13 mouse cellular contexts compared by ENCODE assay signal in genomic region chr4:95185113-95185915, GRCm38 (mm10).
A peak's percentile ranks its signal among the peaks of the same experiment; 100 is the strongest.
DNase-seq lines count a peak whose midpoint lies in the region; ATAC-seq and TF ChIP-seq lines count a peak whose summit lies in the region.
"Had no signal": no experiment of that assay in that cellular context is flagged by ENCODE, and none has a peak within 500 bp of the region (broad histone marks: within the 10 kb centered on the region; RNA-seq: fewer than 3 reads in every experiment).

No protein-coding gene starts in this region.

- no peak overlapping the region for H3K9ac ChIP-seq in midbrain, embryonic 11.5 days (ENCODE audit: low read length)
- no peak overlapping the region for H3K9ac ChIP-seq in forebrain, embryonic 15.5 days (replicated peaks)
- H3K9ac ChIP-seq in midbrain, embryonic 12.5 days (replicated peaks), result no peak overlapping the region

- no peak overlapping the region for H3K4me2 ChIP-seq in midbrain, embryonic 11.5 days
- H3K4me2 ChIP-seq in forebrain, embryonic 15.5 days (replicated peaks), result no peak overlapping the region
- no peak overlapping the region for H3K4me2 ChIP-seq in midbrain, embryonic 12.5 days (replicated peaks)

- no peak overlapping the region for H3K4me3 ChIP-seq in midbrain, embryonic 11.5 days (ENCODE audit: low read depth, low read length)
- H3K4me3 ChIP-seq in midbrain, embryonic 10.5 days, result no peak overlapping the region
- no peak overlapping the region for H3K4me3 ChIP-seq in forebrain, embryonic 15.5 days
- no peak overlapping the region for H3K4me3 ChIP-seq in midbrain, embryonic 12.5 days
- H3K4me3 ChIP-seq in layer of hippocampus, adult 2 months, result no peak overlapping the region
- H3K4me3 ChIP-seq: heart, embryonic 10.5 days had no signal

- no peaks in the 10 kb centered on the region for H3K9me3 ChIP-seq in midbrain, embryonic 11.5 days (ENCODE audit: control insufficient read depth, low read length)
- H3K9me3 ChIP-seq in midbrain, embryonic 10.5 days (replicated peaks), result no peaks in the 10 kb centered on the region
- H3K9me3 ChIP-seq in forebrain, embryonic 15.5 days, result no peaks in the 10 kb centered on the region
- no peaks in the 10 kb centered on the region for H3K9me3 ChIP-seq in midbrain, embryonic 12.5 days
- H3K9me3 ChIP-seq: heart, embryonic 10.5 days had no signal

- DNase-seq in midbrain, embryonic 11.5 days (ENCODE audit: low spot score, missing footprints), result no peak
- no peak for DNase-seq in midbrain, embryonic 10.5 days (ENCODE audit: low spot score)
- no peak for DNase-seq in testis, postnatal 10 days (ENCODE audit: low spot score)
- DNase-seq in layer of hippocampus, adult 2 months (ENCODE audit: low spot score in 2 of 2), result no peak
- DNase-seq in cerebellum, postnatal 25 days, result no peak
- DNase-seq: gastrocnemius, postnatal 14 days; heart, postnatal 4 days; kidney, adult 2 months; left cerebral cortex, postnatal 4 days; thymus, postnatal 25 days had no signal

- TF ChIP-seq CTCF in layer of hippocampus, adult 2 months (conservative IDR thresholded peaks at IDR 0.05), result no peak

- WGBS in midbrain, embryonic 11.5 days, result 66% methylated on average over 14 of the region's 14 CpGs
- 80% methylated on average over 14 of the region's 14 CpGs for WGBS in midbrain, embryonic 10.5 days
- 8% methylated on average over 14 of the region's 14 CpGs for WGBS in forebrain, embryonic 15.5 days
- WGBS in midbrain, embryonic 12.5 days, result 52% methylated on average over 14 of the region's 14 CpGs

- no peaks in the 10 kb centered on the region for H3K27me3 ChIP-seq in midbrain, embryonic 11.5 days (ENCODE audit: control insufficient read depth, insufficient read depth, low read length)
- H3K27me3 ChIP-seq in midbrain, embryonic 10.5 days (ENCODE audit: low read depth, poor library complexity, severe bottlenecking), result no peaks in the 10 kb centered on the region
- no peaks in the 10 kb centered on the region for H3K27me3 ChIP-seq in forebrain, embryonic 15.5 days
- H3K27me3 ChIP-seq in midbrain, embryonic 12.5 days, result no peaks in the 10 kb centered on the region

- peaks cover 2% of the 10 kb centered on the region; the same call in 1 of the 2 replicates for H3K4me1 ChIP-seq in midbrain, embryonic 11.5 days (ENCODE audit: control insufficient read depth, insufficient read depth, low read length)
- peaks cover 6% of the 10 kb centered on the region; the same call in 1 of the 2 replicates for H3K4me1 ChIP-seq in midbrain, embryonic 10.5 days
- H3K4me1 ChIP-seq in forebrain, embryonic 15.5 days, result peaks cover 27% of the 10 kb centered on the region
- peaks cover 17% of the 10 kb centered on the region for H3K4me1 ChIP-seq in midbrain, embryonic 12.5 days
- H3K4me1 ChIP-seq: heart, embryonic 10.5 days had no signal

- 0 out of 2 replicates have a peak, but pooled peaks have one; percentile 24 for ATAC-seq in midbrain, embryonic 11.5 days (ENCODE audit: low FRiP score)
- peak; percentile 90 for ATAC-seq in forebrain, embryonic 15.5 days (replicated peaks)
- peak; percentile 76 for ATAC-seq in midbrain, embryonic 12.5 days (ENCODE audit: low FRiP score, low read depth)

- no peaks in the 10 kb centered on the region for H3K36me3 ChIP-seq in midbrain, embryonic 11.5 days (ENCODE audit: control insufficient read depth, insufficient read depth, low read length)
- H3K36me3 ChIP-seq in midbrain, embryonic 10.5 days, result no peaks in the 10 kb centered on the region
- H3K36me3 ChIP-seq in forebrain, embryonic 15.5 days, result no peaks in the 10 kb centered on the region
- H3K36me3 ChIP-seq in midbrain, embryonic 12.5 days, result no peaks in the 10 kb centered on the region
- H3K36me3 ChIP-seq: heart, embryonic 10.5 days had no signal

- H3K27ac ChIP-seq in midbrain, embryonic 11.5 days (ENCODE audit: low read depth, low read length), result no peak overlapping the region
- H3K27ac ChIP-seq in midbrain, embryonic 10.5 days (replicated peaks), result no peak overlapping the region
- peak overlapping the region; percentile 57 for H3K27ac ChIP-seq in forebrain, embryonic 15.5 days (replicated peaks)
- no peak overlapping the region for H3K27ac ChIP-seq in midbrain, embryonic 12.5 days (replicated peaks)
- H3K27ac ChIP-seq in layer of hippocampus, adult 2 months, result no peak overlapping the region
- H3K27ac ChIP-seq: heart, embryonic 10.5 days had no signal

Comparison
In these comparisons a context has a peak if more than half of its experiments do, and no peak if none do; other contexts are left out.
1. ATAC-seq: peak in every context shown above with its lines; median percentile 90 in forebrain, embryonic 15.5 days; 76 in midbrain, embryonic 12.5 days; 24 in midbrain, embryonic 11.5 days.